Mouse (Mus musculus) testis, postnatal 14 days (tissue): ENCODE data around the gene Fhl3.
"Not testable (repeated sequence)": the region's sequence is repeated elsewhere in the genome, so short reads cannot be mapped to it uniquely, and the experiment has no call there.

Experiments
- DNase-seq: peaks from one replicate; pipeline ENCODE4 v3.0.0; 2021; ENCODE audit warnings: low spot score

The Fhl3 gene

DNA sequence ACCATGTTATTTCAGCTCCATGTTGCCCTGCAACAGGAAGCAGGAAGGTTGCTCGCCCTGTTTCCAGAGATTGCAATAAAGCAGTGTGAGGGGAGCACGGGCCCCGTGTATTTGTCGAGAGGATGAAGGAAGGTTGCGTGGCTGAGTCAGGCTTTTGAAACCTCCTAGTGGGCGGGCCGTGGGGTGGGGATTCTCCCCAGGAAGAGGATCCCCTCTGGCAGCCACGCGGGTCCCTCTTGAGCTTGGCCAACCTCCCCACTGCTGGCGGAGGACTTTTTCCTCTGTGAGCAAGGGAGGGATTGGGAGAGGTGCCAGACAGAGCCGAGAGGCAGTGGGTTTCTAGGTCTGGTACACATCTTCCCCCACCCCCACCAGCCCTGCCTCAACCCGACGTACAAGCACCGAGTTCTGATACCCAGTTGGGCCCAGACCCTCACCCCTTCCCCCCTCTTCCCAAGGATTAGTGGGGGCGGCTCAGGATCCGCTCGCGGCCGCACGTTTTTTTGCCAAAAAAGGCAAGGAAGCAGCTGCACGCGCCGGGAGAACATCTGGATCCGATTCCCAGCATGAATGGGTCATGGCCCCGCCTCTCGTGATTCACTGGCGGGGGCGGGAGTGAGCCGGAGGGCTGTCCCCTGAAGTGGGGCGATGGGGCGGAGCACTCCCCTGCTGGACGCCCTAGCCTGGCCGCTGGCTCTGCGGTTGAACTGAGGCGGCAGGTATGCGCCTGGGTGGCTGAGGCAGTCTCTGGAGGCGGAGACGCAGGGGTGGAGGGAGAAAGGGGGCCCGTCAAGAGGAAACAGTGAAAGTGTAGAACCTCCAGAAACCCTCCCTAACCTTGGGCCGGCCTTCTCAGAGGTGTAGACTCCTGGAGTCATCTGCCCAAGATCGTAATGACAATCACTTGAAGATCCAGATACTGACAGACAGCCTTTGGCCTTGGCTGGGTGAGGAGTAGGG, 8.3 kb downstream of the Fhl3 start:
- DNase-seq: peak; percentile 89

DNA sequence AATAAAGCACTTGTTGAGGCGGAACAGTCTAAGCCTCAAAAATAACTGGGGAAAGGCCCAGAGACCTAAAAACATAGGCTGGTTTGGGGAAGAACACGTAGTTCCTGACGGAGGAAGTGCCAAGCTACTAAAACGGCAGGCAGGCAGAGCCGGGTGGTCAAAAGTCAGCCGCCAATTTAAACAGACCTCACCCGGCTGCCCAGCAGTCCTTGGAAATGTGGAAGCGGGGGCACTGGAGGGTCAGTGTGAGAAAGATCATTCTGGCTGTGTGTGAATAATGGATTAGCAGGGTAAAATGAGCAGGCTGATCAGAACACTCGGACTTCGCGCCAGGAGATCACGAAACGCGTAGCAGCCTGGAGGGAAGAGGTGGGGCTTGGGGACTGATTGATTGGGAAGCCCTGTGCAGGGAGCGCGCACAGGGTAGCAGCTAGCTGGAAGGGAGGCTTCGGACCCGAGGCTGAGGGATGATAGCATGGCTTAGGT, 9.5 kb downstream of the Fhl3 start:
- no peak for DNase-seq

DNA sequence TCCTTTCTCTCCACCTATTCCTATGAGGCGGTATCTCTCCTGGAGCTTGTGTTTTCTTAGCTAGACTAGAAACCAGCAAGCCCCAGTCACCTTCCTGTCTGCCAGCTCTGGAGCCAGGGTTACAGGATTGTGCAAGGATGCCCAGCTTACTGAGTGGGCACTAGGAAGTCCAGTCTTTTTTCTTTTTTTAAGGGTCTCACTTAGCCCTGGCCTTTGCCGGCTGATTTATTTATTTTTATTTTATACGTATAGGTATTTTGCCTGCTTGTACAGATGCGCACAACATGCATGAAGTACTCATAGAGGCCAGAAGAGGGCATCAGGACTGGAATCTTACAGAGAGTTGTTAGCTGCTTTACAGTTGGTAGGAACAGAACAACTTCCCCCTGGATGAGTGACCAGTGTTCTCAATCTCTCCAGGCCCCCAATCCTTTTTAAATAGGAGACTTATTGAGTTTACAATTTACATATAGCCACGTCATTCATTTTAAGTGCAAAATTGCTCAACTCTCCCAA, 10.3 kb downstream of the Fhl3 start:
- no peak for DNase-seq

DNA sequence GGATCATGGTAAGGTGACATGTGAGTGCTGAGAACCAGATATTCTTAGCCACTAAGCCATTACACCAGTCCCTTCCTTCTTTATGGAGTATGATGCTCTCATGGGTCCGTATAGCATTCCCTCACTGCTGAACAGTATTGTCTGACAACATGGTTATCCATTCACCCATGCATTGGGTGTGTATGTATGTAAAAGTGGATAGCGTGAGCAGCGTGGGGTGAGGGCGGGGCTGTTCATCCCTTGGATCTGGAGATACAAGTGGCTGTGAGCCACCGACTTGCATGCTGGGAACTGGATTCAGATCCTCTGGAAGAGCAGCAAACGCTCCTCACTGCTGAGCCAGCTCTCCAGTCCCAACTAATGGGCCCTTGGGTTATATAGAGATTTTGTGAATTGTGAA, 12.1 kb downstream of the Fhl3 start:
- DNase-seq: no peak

DNA sequence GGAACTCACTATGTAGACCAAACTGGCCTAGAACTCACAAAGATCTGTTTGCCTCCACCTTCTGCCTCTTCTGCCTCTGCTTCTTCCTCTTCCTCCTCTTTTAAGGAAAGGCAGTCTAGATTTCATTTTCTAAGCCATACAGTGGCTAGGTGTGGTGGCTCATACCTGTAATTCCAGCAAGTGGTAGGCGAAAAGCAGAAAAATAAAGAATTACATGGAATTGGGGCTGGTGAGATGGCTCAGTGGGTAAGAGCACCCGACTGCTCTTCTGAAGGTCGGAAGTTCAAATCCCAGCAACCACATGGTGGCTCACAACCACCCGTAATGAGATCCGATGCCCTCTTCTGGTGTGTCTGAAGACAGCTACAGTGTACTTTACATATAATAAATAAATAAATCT, 13.3 kb downstream of the Fhl3 start:
- DNase-seq: not testable (repeated sequence)

DNA sequence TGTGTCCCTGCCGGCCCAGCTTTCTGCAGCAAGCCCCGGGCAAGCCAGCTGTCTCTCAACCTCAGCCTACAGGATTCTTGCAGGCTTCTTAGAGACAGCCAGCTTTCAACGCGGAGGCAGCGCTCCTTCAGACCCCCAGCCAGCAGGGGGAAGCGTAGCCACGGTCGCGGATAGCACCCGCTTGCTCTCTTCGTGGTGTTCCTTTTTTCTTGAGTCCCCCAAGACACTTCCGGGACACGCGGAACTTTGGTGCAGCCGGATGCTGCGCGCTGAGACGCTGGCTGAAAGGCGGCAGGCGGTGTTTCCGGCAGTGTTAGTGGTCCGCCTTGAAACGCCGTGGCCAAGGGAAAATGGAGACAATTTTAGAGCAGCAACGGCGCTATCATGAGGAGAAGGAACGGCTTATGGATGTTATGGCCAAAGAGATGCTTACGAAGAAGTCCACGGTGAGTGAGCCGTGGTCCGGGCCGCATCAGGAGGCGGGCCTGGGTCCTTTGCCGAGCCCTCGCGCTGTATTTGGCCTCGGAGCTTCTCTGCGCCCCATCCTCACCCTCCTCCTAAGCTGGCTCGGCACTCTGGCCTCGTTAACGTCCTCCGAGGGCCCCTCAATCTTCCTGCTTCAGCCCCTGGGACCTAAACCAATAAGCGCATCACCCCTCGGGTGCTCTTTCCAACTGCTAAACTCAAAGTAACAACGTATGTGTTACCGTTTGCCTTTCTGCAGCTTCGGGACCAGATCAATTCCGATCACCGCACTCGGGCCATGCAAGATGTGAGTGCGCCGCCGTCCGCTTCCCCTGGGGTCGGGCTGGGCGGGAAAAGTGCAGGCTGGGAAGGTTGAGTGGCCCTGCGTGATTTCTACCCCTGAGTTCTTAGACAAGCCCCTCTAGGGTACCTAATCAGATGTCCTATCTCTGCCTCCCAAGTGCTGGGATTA, 14.3 kb downstream of the Fhl3 start, which contains the start of gene Sf3a3:
Sf3a3 (plus strand) TSS at position 232 of the 937 bp plus-strand sequence.
- DNase-seq: peak; percentile 95

DNA sequence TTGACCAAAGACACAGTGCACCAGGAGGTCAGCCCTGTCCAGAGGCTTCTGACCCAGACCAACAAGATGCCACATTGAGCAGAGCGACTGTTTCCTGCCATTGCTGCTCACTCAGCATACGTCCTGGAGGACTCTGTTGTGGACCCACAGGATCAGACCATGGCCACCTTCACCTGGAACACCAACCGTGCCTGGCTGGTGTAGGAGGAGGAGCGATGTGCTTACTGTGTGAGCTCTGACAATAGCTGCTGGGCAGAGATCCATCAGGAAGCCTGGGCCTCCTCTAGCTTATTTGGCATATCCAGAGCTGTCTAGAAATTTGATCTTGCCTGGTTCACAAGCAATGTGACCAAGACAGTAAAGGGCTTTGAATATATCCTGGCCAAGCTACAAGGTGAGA, 18.6 kb downstream of the Fhl3 start:
- DNase-seq: no peak

DNA sequence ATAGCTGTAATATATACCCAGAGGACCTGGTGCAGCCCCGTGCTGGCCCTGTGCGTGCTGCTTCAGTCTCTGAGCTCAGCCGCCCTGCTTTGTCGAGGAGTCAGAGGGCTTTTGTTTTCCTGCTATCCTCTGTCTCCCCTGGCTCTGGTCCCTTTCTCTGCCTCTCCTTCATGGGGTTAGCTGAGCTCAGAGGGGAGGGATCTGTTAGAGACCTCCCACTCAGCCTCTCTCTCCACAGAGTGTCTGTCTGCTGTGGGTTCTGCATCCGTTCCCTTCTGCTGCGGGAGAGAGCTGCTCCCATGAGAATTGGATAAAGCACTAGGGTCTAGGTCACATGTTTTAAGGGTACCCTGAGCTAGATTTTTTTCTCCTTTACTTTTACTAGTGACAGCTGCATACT, 25.6 kb downstream of the Fhl3 start:
- no peak for DNase-seq

DNA sequence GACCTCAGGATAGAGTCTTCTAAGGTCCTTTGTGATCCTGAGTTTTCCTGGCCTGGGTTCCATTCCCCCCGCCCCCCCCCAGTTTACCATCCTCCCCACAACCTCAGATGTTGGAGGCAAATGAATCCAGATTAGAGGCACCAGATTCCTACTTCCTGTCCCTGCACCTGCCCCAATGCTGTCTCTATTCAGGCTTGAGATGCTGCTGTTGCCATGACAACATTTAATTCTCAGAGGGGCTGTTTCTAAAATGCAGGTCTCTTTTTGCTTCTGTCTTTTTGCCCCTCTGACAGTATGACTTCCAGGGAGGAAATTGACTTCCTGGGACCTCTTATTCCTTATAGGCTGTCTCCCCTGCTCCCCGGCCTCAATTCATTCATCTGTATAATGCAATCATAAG, 36.5 kb downstream of the Fhl3 start:
- no peak for DNase-seq

DNA sequence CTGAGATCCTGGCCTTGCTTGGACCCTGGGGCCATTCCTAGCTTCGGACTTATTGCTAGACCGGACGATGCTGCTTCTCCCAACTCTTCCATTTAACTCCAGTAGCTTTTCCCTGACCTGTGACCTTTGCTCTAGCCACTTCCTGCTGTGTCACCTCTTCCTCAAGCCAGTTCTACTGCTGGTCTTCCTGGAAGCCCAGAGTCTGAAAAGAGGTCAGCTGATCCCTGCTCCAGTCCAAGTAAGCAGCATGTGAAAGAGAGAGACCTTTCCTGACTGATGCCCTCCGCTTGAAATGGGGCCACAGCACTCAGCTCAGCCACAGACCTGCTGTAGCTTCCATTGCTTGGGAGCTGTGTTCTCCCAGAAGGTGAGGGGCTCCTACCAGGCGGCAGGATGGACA, 37.0 kb downstream of the Fhl3 start:
- no peak for DNase-seq

DNA sequence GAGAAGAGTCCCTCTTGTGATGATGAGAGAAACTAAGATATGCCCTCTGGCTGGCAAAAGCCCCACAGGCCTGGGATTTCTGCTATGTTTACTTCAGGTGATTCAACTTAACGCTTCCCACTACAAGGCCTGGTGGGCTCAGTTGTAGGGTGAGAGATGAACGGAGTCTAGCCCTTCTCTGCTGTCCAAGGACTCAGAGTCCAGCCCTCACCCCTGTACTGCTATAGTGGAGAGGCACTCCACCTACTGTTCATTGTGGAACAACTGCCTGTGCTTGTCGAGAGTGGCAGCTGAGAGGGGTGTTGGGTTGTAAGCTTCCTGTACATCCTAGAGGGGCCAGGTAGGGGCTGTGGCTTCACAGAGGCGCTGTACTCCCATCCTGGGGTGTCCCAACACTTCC, 37.5 kb downstream of the Fhl3 start:
- no peak for DNase-seq

DNA sequence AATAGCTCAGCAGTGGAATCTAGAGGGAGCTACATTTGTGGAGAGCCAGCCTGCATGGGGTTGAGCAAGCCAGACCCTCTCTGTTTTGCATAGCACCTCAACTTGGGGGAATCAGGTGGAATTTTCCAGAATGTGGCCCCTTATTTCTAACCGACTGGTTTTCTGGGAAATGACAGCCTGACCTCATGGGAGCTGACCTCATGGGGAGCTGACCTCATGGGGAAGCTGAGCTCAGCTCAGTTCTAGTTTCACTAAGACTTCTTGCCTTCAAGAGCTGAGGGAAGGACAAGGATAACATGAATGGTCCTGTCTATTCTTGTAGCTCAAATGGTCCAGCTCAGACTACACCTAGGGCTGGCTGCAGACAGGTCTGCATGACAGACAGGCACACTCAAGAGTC, 38.3 kb downstream of the Fhl3 start:
- DNase-seq: no peak

DNA sequence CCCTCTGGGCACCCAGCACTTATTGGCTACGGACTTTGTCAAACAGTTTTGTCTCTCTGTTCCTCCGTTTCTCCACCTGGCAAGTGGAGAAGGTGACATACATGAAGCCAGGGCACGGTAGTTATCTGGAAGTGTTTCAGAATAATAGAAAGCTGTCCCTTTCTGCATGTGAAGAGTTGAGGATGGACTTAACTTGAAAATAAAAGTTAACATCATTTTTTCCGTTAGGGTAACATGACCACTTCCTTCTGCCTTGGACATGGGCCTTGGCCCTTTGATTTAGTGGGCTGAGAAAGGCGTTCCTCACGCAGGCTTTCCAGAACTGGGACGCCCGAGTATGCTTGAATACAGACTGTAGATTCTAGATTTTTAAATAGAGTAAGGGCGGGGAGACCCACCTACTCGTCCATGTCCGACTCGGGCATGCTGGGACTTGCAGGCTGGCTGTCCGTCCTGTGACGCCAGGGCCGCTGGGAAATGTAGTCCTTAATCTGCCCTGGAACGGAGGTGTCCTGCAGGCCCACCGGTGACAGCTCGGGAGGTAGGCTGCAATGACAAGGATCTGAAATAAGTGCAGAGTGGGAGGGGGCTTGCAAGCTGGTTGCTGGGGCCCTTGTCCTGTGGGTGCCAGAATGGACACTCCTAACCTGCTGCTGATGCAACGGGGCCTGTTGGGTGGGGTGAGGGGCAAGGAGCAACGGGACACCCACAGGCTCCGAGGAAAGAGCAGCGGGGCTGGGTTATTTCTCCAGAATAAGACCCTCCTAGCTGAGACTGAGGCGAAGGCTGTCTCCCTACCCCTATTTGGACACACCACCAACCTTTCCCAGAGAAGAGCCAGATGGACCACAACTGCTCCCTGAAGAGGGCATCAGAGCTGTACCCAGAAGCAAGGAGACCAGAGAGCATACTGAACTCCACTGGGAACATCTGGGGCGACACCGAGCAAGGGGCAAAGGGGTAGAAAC, 41.2 kb downstream of the Fhl3 start, which contains the start of gene Inpp5b:
Inpp5b (plus strand) TSS at position 475 of the 968 bp plus-strand sequence.
- peak; percentile 82 for DNase-seq

DNA sequence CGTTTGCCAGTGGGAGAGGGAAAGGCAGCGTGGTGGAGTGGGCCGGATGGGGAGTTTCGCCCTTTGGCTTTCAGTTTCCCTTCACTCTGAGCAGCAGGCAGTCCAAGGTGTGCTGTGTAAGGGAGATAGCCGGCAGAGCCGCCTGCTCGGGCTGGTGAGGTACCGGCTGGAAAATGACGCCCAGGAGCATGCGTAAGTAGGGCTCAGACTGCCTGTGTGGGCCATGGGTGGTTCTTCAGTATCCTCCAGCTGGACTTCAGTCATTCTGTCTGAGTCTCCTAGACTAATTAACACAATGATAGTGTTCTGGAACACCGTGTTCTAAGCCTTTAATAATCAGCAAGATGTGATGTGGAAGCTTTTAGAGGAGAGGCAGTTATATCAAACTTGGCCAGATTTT, 42.3 kb downstream of the Fhl3 start:
- peak; percentile 48 for DNase-seq

DNA sequence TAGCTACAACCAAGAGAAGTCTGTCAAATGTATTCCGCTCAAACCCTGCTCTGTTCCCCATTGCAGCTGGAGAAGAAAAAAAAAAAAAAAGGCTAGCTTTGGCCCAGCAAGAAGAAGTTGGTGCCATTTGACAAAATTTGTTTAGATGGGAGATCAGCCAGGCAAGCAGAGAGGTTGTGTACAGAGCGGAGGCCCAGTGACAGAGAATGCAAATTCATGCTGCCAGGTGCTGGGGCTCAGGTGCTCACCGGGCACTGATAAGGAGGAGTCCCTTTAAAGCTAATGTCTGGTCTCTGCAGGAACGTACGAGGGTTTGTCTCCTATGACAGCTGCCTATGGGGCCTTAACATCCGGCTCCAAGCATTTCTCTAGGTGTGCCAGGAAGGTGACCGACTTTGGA, 46.1 kb downstream of the Fhl3 start:
- DNase-seq: no peak

DNA sequence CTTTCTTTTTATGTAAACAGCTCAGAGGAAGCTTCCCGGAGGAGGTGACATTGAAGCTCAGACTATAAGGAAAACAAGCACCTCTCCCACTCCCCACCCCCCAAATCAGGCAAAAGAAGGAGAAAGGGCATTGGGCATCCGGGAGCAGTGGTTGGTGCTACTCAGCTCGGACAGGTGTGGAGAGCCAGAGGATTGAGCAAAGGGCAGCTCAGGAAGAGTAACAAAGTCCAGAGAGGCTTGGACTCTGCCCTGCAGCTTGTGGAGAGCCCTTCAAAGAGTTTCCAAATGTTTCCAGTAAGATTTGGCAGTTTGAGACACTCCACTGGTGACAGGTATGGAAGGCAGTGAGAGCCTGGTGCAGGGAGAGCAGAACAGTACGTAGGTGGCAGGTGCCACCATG, 47.4 kb downstream of the Fhl3 start:
- no peak for DNase-seq

DNA sequence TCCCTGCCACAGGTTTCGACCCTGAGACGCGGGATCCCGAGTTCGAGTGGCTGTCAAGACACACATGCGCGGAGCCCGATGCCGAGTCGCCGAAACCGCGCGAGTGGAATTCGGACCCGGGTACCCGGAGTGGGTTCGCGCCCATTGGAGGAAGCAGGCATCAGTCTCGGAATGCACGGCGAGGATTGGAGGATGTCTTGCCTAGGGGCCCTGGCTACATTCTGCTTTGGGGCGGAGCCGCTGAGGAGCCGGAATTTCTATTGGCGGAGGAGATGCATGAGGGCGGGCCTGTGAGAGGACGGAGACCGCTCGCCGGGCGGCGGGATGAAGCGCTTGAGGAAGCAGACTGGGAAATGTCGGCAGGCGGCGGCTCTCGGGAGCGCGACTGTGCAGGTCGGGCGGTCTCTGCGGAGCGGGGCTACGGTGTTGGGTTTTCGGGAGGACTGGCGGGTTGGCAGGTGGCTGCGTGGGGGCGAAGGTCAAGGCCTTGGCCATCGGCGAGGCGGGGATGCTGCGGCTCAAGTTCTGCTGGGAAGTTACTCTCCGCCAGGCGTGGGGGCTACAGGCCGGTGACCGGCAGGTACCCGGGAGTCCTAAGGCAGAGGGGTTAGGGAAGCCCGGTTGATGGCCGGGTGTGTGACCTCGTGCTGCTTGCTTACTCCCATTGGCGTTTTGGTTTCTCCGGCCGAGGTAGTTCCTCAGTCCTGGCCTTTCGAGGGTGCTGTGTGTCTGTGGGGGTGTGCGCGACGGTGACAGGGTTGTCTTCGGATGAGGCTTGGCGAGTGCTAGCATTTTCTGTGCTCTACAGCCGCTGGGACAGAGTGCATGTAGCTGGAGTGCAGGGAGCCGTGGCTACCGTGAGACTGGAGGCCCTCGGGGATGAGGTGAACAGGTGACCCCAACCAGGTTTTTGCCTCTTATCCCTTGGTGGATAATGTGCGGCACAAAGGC, 51.1 kb downstream of the Fhl3 start:
- DNase-seq: peak; percentile 99

DNA sequence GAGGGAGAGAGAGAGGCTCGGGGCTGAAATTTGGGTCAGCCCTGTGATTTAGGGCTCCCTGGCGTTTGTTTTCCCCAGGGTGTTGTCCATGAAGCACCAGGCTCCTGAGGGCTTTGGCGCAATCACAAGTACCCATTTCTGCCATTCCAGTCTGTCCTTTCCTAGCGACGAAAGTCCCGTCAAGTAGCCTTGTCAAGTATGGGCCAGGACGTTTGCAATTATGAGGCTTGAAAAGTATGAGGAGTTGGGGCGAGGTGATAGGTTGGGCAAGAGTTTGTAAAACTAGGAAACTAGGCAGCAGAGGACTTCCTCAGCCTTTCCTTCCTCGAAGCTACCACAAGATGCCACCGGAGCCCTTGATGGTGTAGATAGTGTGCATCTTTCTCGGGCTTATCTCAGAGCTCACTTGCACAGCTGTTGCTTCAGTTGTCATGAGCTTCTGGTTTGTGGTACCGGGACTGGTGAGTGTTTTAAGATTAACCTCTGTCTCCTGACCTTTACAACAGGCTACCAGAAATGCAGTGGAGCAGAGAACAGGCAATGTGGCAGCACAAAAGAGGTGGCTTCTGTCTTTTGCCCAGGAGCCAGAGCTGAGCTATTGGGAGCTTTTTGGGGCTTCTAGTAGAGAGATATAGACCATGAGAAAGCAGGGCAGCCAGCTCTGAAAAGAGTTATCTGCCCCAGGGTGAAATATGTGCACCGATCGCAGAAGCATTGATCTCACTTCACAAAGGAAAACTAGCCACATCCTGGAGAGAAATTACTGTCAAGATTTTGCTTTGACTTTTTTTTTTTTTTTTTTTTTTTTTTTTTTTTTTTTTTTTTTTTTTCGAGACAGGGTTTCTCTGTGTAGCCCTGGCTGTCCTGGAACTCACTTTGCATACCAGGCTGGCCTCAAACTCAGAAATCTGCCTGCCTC, 52.0 kb downstream of the Fhl3 start:
- no peak for DNase-seq

DNA sequence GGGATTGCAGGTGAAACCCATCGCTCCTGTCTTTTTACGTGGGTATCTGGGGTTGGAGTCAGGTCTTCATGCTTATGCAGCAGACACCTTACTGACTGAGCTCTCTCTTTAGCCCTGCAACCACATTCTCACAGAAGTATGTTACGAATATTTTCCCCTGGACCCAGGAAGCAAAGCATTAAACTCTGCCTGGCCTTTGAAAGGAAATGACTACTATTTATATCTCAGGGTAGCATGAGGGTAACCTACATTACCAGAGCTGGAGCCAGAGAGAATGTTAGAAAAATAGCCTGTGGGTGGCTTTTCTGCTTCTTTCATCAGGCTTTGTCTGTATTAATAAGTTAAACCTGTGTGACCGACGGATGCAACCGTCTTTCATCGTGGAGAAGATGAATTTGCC, 55.0 kb downstream of the Fhl3 start:
- no peak for DNase-seq
